Mouse (Mus musculus) spleen, adult 2 months (tissue): Measurements from ENCODE around the gene Cdc123. TPM values are rescaled to one million over a fixed set of nuclear protein-coding genes. Genes with fewer than 3 reads are reported as not detected.

Experiments used
- DNase-seq, 2 experiments: peaks; one replicate each; pipeline versions ENCODE4 v3.0.0 to v3.0.0-alpha.2; 2012 to 2021; ENCODE audit warnings: low spot score in 2 of 2, low read depth in 1 of 2
- H3K27ac ChIP-seq: fragments of 200-500 bp; 2 replicates; pipeline ENCODE4 v1.5.1; 2012; ENCODE audit warnings: low read length, inconsistent platforms; ENCODE audit not compliant: insufficient read depth
- H3K27me3 ChIP-seq: fragments of 200-500 bp; 2 replicates; pipeline ENCODE4 v1.6.1; 2012; ENCODE audit warnings: mild to moderate bottlenecking, moderate library complexity, low read length, inconsistent platforms; ENCODE audit not compliant: control insufficient read depth, insufficient read depth
- H3K36me3 ChIP-seq: fragments of 200-500 bp; 2 replicates; pipeline ENCODE4 v1.6.1; 2012; ENCODE audit warnings: mild to moderate bottlenecking, low read length, inconsistent platforms; ENCODE audit not compliant: control insufficient read depth, insufficient read depth
- H3K4me1 ChIP-seq: fragments of 200-500 bp; 2 replicates; pipeline ENCODE4 v1.6.1; 2011; ENCODE audit warnings: inconsistent platforms; ENCODE audit not compliant: control insufficient read depth, insufficient read depth, insufficient read length
- H3K4me3 ChIP-seq: fragments of 200-500 bp; 2 replicates; pipeline ENCODE4 v1.5.1; 2011; ENCODE audit warnings: mild to moderate bottlenecking, inconsistent platforms; ENCODE audit not compliant: insufficient read depth, insufficient read length; ENCODE audit errors: extremely low read depth
- CTCF ChIP-seq: fragments of 200-500 bp; IDR thresholded peaks from 2 replicates; pipeline ENCODE4 v1.5.1; 2011; ENCODE audit warnings: mild to moderate bottlenecking, inconsistent platforms; ENCODE audit not compliant: insufficient read depth, insufficient read length, insufficient replicate concordance; ENCODE audit errors: extremely low read depth
- POLR2A ChIP-seq: fragments of 200-500 bp; IDR thresholded peaks from 2 replicates; pipeline ENCODE4 v1.6.1; 2011; ENCODE audit warnings: low read depth, low read length, inconsistent platforms
- WGBS: fragments of 180-500 bp; shearing (Covaris S2); methylation state at CpG from one replicate; pipeline ENCODE4 v1.1.7; 2018; 5-methylcytosine and 5-hydroxymethylcytosine counted together
- polyA plus RNA-seq: library from polyadenylated mRNA; depleted of rRNA; stranded (reverse); fragments of >200 nt; gene quantifications from 2 replicates; pipeline ENCODE4 v1.2.3, GENCODE M21; 2012

The Cdc123 gene
- polyA plus RNA-seq, 1 experiment, result 29.2 TPM

GRCm38 (mm10) chr2:5805228-5805627 lies 39.7 kb downstream of the Cdc123 start:
- TF ChIP-seq CTCF (no peak), POLR2A (no peak)
- Histone ChIP-seq H3K27me3 (no peaks in the 10 kb centered on the region), H3K27ac (peak overlapping the region; percentile 39; the same call in 1 of the 2 replicates), H3K36me3 (peaks cover 9% of the 10 kb centered on the region), H3K4me1 (peaks cover 13% of the 10 kb centered on the region), H3K4me3 (no peak overlapping the region)
- WGBS, result 66% methylated on average over 7 of the region's 7 CpGs
- DNase-seq, result no peak

DNA sequence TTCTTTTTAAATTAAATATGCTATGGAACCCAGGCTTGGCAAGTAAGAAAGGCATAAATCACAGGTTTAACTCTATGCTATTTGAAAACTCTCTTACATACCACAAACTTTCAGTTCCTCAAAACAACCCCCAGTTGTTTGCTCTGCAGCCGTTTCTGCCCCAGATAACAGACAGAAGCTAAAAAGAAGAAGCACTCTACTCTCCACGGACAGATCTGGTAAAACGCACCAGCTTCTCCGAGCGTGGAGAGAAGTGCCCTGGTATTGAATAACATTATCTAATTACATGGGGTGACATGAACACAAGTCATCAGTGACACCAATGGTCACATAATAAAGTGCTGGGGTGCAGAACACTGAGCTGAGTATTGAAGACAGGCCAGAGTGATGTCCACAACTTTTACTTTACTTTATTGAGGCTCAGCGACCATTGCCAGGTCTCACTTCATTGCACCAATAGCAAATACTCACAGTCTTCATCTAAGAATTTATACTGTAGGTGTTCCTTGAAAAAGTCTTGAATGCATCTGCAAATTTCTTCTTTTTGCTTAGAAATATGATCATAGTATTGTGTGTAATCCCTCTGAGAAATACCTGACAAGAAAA lies 40.4 kb downstream of the Cdc123 start:
- WGBS, result 22% methylated on average over 6 of the region's 6 CpGs
- H3K4me1 ChIP-seq, result peaks cover 13% of the 10 kb centered on the region
- peaks cover 4% of the 10 kb centered on the region for H3K36me3 ChIP-seq
- H3K4me3 ChIP-seq, result no peak overlapping the region
- peak; percentile 57 to 64 for DNase-seq
- TF ChIP-seq POLR2A (no peak), CTCF (no peak)
- peak overlapping the region; percentile 71 for H3K27ac ChIP-seq
- H3K27me3 ChIP-seq, result no peaks in the 10 kb centered on the region

GRCm38 (mm10) chr2:5801927-5802590 lies 42.9 kb downstream of the Cdc123 start:
- 88% methylated on average over 10 of the region's 10 CpGs for WGBS
- TF ChIP-seq CTCF (no peak), POLR2A (no peak)
- Histone ChIP-seq H3K27me3 (no peaks in the 10 kb centered on the region), H3K4me3 (no peak overlapping the region), H3K4me1 (peaks cover 13% of the 10 kb centered on the region), H3K36me3 (peaks cover 5% of the 10 kb centered on the region), H3K27ac (no peak overlapping the region; the same call in 1 of the 2 replicates)
- DNase-seq, result no peak

GRCm38 (mm10) chr2:5801182-5801640 lies 43.8 kb downstream of the Cdc123 start:
- Histone ChIP-seq H3K27ac (peak overlapping the region; percentile 46; the same call in 1 of the 2 replicates), H3K4me3 (no peak overlapping the region), H3K4me1 (peaks cover 13% of the 10 kb centered on the region), H3K27me3 (no peaks in the 10 kb centered on the region), H3K36me3 (peaks cover 9% of the 10 kb centered on the region)
- TF ChIP-seq POLR2A, result no peak
- DNase-seq, result peak; percentile 28 to 36
- WGBS, result 16% methylated on average over 9 of the region's 9 CpGs

DNA sequence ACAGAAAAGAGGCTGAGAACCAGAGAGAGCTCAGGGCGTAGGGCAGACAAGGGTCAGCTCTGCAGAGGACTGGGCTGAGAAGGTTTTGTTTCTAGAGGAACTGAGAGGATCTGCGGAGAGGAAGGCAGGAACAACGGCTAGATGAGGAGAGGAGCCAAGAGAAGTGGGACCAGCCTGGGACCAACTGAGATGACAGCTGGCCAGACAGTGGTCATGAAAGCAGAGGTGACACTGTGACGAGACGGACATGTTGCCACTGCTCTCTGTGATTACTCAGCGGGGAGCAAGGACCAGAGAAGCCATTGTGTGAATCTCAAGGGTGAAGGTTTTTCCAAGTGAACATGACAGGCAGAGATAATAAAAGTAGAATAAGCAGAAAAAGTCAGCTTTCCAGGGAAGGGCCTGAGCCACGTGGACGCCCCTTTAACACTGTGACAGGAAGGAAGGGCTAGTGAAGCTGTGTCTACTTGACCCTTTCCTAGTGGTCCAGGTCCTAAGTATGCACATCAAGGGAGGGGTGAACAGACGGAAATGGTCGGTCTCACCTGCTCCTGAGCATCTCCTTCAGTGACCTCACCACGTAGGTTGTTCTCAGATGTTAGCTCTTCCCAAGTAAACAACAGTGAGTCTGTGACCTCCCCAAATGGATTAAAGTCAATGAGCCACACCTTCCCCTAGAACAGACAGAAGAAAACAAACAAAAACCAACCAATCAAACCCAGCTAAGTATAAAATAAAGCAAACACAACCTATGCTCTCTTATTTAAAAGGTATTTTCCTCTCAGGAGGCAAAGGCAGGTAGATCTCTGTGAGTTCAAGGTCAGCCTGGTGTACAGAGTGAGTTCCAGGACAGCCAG lies 46.9 kb downstream of the Cdc123 start:
- TF ChIP-seq POLR2A (no peak), CTCF (no peak)
- no peak overlapping the region for H3K27ac ChIP-seq
- H3K4me1 ChIP-seq, result peaks cover 4% of the 10 kb centered on the region; the same call in 1 of the 2 replicates
- 89% methylated on average over 11 of the region's 11 CpGs for WGBS
- H3K4me3 ChIP-seq, result no peak overlapping the region
- DNase-seq, result no peak
- peaks cover 20% of the 10 kb centered on the region for H3K36me3 ChIP-seq
- no peaks in the 10 kb centered on the region for H3K27me3 ChIP-seq

DNA sequence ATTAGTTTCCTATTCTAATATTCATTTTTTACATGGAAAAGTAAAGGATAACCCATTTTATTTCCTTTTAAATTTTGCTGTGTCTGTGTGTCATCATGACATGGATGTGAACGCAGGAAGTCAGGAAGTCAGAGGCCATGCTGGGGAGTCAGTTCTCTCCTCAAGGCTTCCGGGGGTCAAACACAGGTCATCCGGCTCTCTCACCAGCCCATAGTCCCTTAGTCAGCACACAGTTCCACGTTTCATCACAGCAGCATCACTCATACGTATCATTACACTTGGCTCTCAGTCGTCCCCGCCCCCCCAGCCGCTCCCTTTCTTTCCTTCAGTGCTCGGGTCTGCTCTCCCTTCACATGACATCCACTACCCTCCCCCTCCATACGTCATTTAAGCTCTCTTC lies 51.2 kb downstream of the Cdc123 start:
- no peak overlapping the region for H3K4me3 ChIP-seq
- H3K36me3 ChIP-seq, result peaks cover 20% of the 10 kb centered on the region
- H3K27me3 ChIP-seq, result no peaks in the 10 kb centered on the region
- DNase-seq, result no peak
- WGBS, result 94% methylated on average over 10 of the region's 10 CpGs
- no peak overlapping the region for H3K27ac ChIP-seq
- no peaks in the 10 kb centered on the region for H3K4me1 ChIP-seq
- TF ChIP-seq POLR2A (no peak), CTCF (no peak)
